Mouse (Mus musculus) left cerebral cortex, adult 2 months (tissue): Measurements from ENCODE around the gene Olfr649. TPM values are rescaled to one million over a fixed set of nuclear protein-coding genes. Genes with fewer than 3 reads are reported as not detected.

Experiments
- DNase-seq, 2 experiments: peaks; one replicate each; pipeline ENCODE4 v3.0.0; 2021 to 2022; ENCODE audit warnings: low spot score in 2 of 2, mixed read lengths in 1 of 2; ENCODE audit errors: extremely low spot score in 1 of 2
- H3K27ac ChIP-seq: fragments of 200-600 bp; 2 replicates; pipeline ENCODE4 v1.8.1; 2022
- H3K4me3 ChIP-seq: fragments of 200-600 bp; 2 replicates; pipeline ENCODE4 v1.8.1; 2022
- CTCF ChIP-seq: fragments of 200-600 bp; IDR thresholded peaks from 2 replicates; pipeline ENCODE4 v1.8.1; 2022; ENCODE audit warnings: antibody characterized with exemption, mild to moderate bottlenecking, moderate library complexity
- intact Hi-C: fragments of 180-260 bp; cut with DNase I; formaldehyde crosslinking; loops from one replicate; pipeline ENCODE4 v1.15.1; 2025
- total RNA-seq, 2 experiments: library from RNA; stranded (reverse); gene quantifications; 2 replicates each; pipeline ENCODE4 v1.2.3; 2021

Olfr649 gene
- total RNA-seq, 2 experiments from 2014 or later, result not detected

DNA sequence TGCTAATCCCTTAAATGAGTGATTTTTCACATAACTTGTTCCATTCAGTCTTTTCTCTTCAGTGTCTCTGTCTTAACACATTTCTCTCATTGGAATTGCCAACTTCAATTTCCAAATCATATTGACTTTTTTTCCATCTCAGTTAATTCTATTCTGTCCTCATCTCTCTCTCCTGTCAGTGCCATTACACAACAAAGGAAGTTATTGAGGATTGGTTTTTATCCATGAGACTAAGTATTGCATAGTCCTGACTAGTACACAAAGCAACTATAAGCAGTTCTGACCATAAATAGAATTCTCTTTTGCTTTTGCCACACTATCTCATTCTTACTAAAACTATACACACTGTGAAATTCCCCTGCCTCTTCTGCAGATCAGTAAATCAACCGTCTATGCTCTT is 16.7 kb downstream of the Olfr649 start:
- DNase-seq, result no peak
- Histone ChIP-seq H3K27ac (no peak overlapping the region), H3K4me3 (no peak overlapping the region)
- no peak for TF ChIP-seq CTCF
- intact Hi-C loops, result no loop called here

DNA sequence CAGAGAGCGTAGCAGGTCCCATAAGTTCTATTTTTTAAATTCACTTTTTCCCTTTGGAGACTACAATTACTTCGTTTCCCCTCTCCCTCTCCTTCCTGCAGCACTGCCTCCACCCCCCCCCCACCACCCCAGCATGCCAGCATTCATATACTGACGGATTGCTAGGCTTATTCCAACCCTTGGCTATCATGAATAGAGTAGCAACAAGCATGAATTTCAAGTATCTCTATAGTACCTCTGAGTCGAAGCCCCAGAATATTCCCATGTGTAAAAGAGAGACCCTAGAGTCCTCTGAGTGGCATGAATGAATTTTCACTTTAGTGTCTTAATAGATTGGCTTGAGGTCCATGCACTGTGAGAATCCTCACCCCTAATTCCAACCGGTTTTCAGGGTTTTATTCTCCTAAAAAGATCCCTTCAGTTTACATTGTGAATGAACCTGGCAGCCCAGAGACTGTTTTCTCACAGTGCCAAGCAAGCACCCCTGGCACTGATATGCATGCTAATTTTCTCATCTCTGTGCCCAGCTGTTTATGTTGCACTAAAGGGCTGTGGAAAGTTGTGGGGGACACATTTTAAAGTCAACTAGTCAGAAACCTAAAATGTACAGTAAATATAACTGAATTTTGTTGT is 17.2 kb downstream of the Olfr649 start:
- DNase-seq, result no peak
- Histone ChIP-seq H3K4me3 (no peak overlapping the region), H3K27ac (no peak overlapping the region)
- intact Hi-C loops, result no loop called here
- no peak for TF ChIP-seq CTCF

- no peak for TF ChIP-seq CTCF
- intact Hi-C loops, result no loop called here
- no peak for DNase-seq
- Histone ChIP-seq H3K27ac (no peak overlapping the region), H3K4me3 (no peak overlapping the region)
Observed at GRCm38 (mm10) chr7:104175085-104175484, 20.7 kb downstream of the Olfr649 start.

GRCm38 (mm10) chr7:104169634-104170204 is 26.1 kb downstream of the Olfr649 start:
- no peak for TF ChIP-seq CTCF
- intact Hi-C loops, result no loop called here
- Histone ChIP-seq H3K27ac (no peak overlapping the region), H3K4me3 (no peak overlapping the region)
- DNase-seq, result no peak

DNA sequence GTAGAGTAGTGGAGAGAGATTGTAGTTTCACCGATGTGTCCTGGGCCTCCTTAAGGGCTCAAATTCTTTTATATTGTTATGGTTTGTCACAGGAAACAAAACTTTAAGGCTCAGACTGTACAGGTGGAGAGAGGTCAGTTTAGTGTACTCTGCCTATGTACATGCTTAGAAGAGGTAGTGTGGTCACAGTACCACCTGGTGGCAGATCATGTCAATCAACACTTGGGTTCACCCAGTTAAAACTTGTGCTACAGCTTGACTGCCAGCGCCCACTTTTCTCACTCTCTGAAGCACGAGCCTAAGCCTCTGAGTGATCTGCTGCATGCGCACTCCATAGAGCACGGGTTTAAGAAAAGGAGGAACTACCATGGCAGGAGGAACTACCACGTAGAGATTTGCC is 28.7 kb downstream of the Olfr649 start:
- Histone ChIP-seq H3K4me3 (no peak overlapping the region), H3K27ac (no peak overlapping the region)
- intact Hi-C loops, result no loop called here
- no peak for DNase-seq
- TF ChIP-seq CTCF, result no peak

- intact Hi-C loops, result no loop called here
- Histone ChIP-seq H3K27ac (no peak within 1 kb of the TSS), H3K4me3 (no peak within 1 kb of the TSS)
- no peak for TF ChIP-seq CTCF
- no peak for DNase-seq
Observed at GRCm38 (mm10) chr7:104150456-104150855, 45.3 kb downstream of the Olfr649 start, which contains the start of gene Ubqlnl. TSS of gene Ubqlnl (minus strand) at chr7:104150556.

- intact Hi-C loops, result no loop called here
- H3K27ac ChIP-seq, result no peak within 1 kb of the TSS
- no peak for TF ChIP-seq CTCF
- H3K4me3 ChIP-seq, result no peak within 1 kb of the TSS
- no peak for DNase-seq
Observed at GRCm38 (mm10) chr7:104143179-104143578, 52.6 kb downstream of the Olfr649 start, which contains the start of gene Ubqln3. TSS of gene Ubqln3 (minus strand) at chr7:104143279.

Other genes with a start within 250 kb of the Olfr649 start
- gene Olfr635, start 224.8 kb downstream of the Olfr649 start, total RNA-seq, result under 1 TPM; 0.05 to 0.09 TPM
- gene Olfr638, start 197.2 kb downstream of the Olfr649 start, total RNA-seq, result not detected
- under 1 TPM; 0.07 to 0.19 TPM for gene Olfr639, start 178.7 kb downstream of the Olfr649 start, total RNA-seq
- gene Olfr640, start 170.4 kb downstream of the Olfr649 start, total RNA-seq, result not detected
- gene Olfr641, start 160.5 kb downstream of the Olfr649 start, total RNA-seq, result not detected
- not detected for gene Olfr642, start 143.3 kb downstream of the Olfr649 start, total RNA-seq
- gene 4930516K23Rik, start 134.5 kb downstream of the Olfr649 start, total RNA-seq, result not detected
- gene Olfr644, start 124.1 kb downstream of the Olfr649 start, total RNA-seq, result not detected
- not detected for gene Olfr645, start 110.5 kb downstream of the Olfr649 start, total RNA-seq
- not detected for gene Olfr646, start 91.1 kb downstream of the Olfr649 start, total RNA-seq
- gene Ubqln5, start 66.2 kb downstream of the Olfr649 start, total RNA-seq, result not detected
- gene Olfr643, start 58.6 kb downstream of the Olfr649 start, total RNA-seq, result not detected
- not detected for gene Ubqln3, start 52.7 kb downstream of the Olfr649 start, total RNA-seq
- not detected for gene Ubqlnl, start 45.4 kb downstream of the Olfr649 start, total RNA-seq
- gene Olfm5, start 31.2 kb downstream of the Olfr649 start, total RNA-seq, result not detected
- gene Olfr648, start 12.6 kb downstream of the Olfr649 start, total RNA-seq, result under 1 TPM; 0.26 to 0.27 TPM
- under 1 TPM; 0.19 to 0.34 TPM for gene Trim6, start 22.8 kb upstream of the Olfr649 start, total RNA-seq
- gene Trim34a, start 48.5 kb upstream of the Olfr649 start, total RNA-seq, result 1 to 10 TPM; 1.0 to 1.3 TPM
- gene Trim5, start 92.1 kb upstream of the Olfr649 start, total RNA-seq, result under 1 TPM; 0.43 to 0.51 TPM
- gene Trim12a, start 119.5 kb upstream of the Olfr649 start, total RNA-seq, result 1 to 10 TPM; 2.2 to 3.2 TPM
- gene Trim34b, start 133.5 kb upstream of the Olfr649 start, total RNA-seq, result not detected
- gene Trim12c, start 157.4 kb upstream of the Olfr649 start, total RNA-seq, result 1 to 10 TPM; 1.0 to 1.5 TPM
- gene Trim30b, start 173.9 kb upstream of the Olfr649 start, total RNA-seq, result not detected
- gene Trim30c, start 204.9 kb upstream of the Olfr649 start, total RNA-seq, result under 1 TPM in 1 of 2 experiments, not detected in 1; 0.19 TPM